8 mouse cellular contexts compared by ENCODE assay signal in the genomic region with DNA sequence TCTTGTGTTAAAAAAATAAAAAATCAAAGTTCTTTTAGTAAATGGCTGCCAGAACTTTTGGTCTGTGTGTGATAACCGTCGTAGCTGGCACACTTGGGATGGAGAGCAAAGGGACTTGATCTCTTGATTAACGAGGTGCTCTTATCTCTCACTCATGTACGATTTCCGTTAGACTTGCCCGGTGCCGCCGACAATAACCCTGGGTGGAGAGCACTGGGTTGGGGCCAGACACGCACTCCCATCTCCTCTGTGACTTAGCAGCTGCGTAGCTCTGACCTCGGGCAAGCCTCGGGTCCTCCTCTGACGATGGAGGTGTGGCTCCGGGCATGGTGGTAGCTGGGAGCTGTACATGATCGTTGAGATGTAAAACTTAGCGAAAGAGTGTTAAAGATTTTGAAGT. TPM values are rescaled to one million over a fixed set of nuclear protein-coding genes. Genes with fewer than 3 reads are reported as not detected.
DNase-seq lines count a peak whose midpoint lies in the region; ATAC-seq and TF ChIP-seq lines count a peak whose summit lies in the region.
"Had no signal": no experiment of that assay in that cellular context is flagged by ENCODE, and none has a peak within 500 bp of the region (broad histone marks: within the 10 kb centered on the region; RNA-seq: fewer than 3 reads in every experiment).

No protein-coding gene starts in this region.

- peaks cover 16% of the 10 kb centered on the region for H3K36me3 ChIP-seq in C2C12 (ENCODE audit: control insufficient read depth, insufficient read depth)
- no peaks in the 10 kb centered on the region for H3K36me3 ChIP-seq in liver, embryonic 15.5 days (replicated peaks)

- peaks cover 82% of the 10 kb centered on the region for H3K79me3 ChIP-seq in C2C12 (ENCODE audit: low read depth)

- no peak overlapping the region for H3K4me3 ChIP-seq in C2C12 (ENCODE audit: insufficient read depth, poor library complexity, severe bottlenecking)
- H3K4me3 ChIP-seq in liver, embryonic 15.5 days (replicated peaks) = no peak overlapping the region

- no peak overlapping the region for H3K9ac ChIP-seq in liver, embryonic 15.5 days

- H3K9me3 ChIP-seq in liver, embryonic 15.5 days (replicated peaks) = no peaks in the 10 kb centered on the region

- H3K27me3 ChIP-seq in C2C12 (ENCODE audit: control insufficient read depth, insufficient read depth, insufficient read length) = no peaks in the 10 kb centered on the region
- no peaks in the 10 kb centered on the region for H3K27me3 ChIP-seq in liver, embryonic 15.5 days

- H3K4me2 ChIP-seq in liver, embryonic 15.5 days = no peak overlapping the region

- H3ac ChIP-seq in C2C12 (ENCODE audit: control insufficient read depth, insufficient read length, low read depth) = peak overlapping the region; percentile 1

- ATAC-seq in liver, embryonic 15.5 days (ENCODE audit: insufficient read depth) = peak; percentile 32

- no peak for TF ChIP-seq CTCF in C2C12 (IDR thresholded peaks at IDR 0.05; ENCODE audit: control insufficient read depth, insufficient read depth, insufficient read length)

- peak; percentile 27 for DNase-seq in MEL-GATA-1-ER (ENCODE audit: extremely low read depth, low read depth)
- peak; percentile 55 for DNase-seq in kidney, adult 9 months
- DNase-seq in left cerebral cortex, adult 11 months (ENCODE audit: low spot score) = no peak
- DNase-seq in embryo, embryonic 9.5 days (ENCODE audit: extremely low spot score) = no peak
- no peak for DNase-seq in cerebellum, adult 9-10 months

- 0 out of 2 replicates have a peak overlapping the region, but pooled peaks have one; percentile 38 for H3K27ac ChIP-seq in liver, embryonic 15.5 days (replicated peaks)

- WGBS in liver, embryonic 15.5 days (ENCODE audit: insufficient replicate concordance) = 15% methylated on average over 16 of the region's 16 CpGs

- peaks cover 80% of the 10 kb centered on the region for H3K4me1 ChIP-seq in liver, embryonic 15.5 days (replicated peaks)

- H3K79me2 ChIP-seq in C2C12 (ENCODE audit: control insufficient read depth, insufficient read depth) = peaks cover 98% of the 10 kb centered on the region

TF ChIP-seq in C2C12, 6 proteins besides CTCF, POLR2A, EP300 and RAD21:
- TF ChIP-seq USF1 (IDR thresholded peaks at IDR 0.05; ENCODE audit: low read depth) = no peak
- no peak for TF ChIP-seq MYOG (IDR thresholded peaks at IDR 0.05; ENCODE audit: control insufficient read depth, extremely low read depth, insufficient read length)
- no peak for TF ChIP-seq MYOD1 (IDR thresholded peaks at IDR 0.05; ENCODE audit: control insufficient read depth, insufficient read length, low read depth)
- TF ChIP-seq CEBPB (IDR thresholded peaks at IDR 0.05; ENCODE audit: low read depth) = no peak
- TF ChIP-seq MAX (IDR thresholded peaks at IDR 0.05) = no peak
- TF ChIP-seq FOSL1 (IDR thresholded peaks at IDR 0.05; ENCODE audit: insufficient read depth, low read length, poor library complexity, severe bottlenecking) = no peak

RNA-seq across cellular contexts. Expression of a gene that starts 15.3 kb away (rescaled TPM):
- polyA plus RNA-seq in C2C12 (2012; fragmentation: generic; extraction: Trizol) = 108 TPM
- polyA plus RNA-seq in liver, embryonic 15.5 days (2015; fragmentation: Nextera tagmentation; extraction: Ambion mirVana) = 3.9 and 5.1 TPM in 2 replicates

RNA-seq across cellular contexts. Expression of a gene that starts 30.8 kb away (rescaled TPM):
- 0.06 TPM for polyA plus RNA-seq in C2C12 (2012; fragmentation: generic; extraction: Trizol)
- not detected in 2 replicates for polyA plus RNA-seq in liver, embryonic 15.5 days (2015; fragmentation: Nextera tagmentation; extraction: Ambion mirVana)
- polyA plus RNA-seq: urinary bladder, adult 2 months had no signal

RNA-seq across cellular contexts. Expression of a gene that starts 53.5 kb away (rescaled TPM):
- not detected for polyA plus RNA-seq in C2C12 (2012; fragmentation: generic; extraction: Trizol)
- polyA plus RNA-seq in liver, embryonic 15.5 days (2015; fragmentation: Nextera tagmentation; extraction: Ambion mirVana) = 0.18 and 1.0 TPM in 2 replicates
- polyA plus RNA-seq: urinary bladder, adult 2 months had no signal

Comparison
In these comparisons a context has a peak if more than half of its experiments do, and no peak if none do; other contexts are left out.
1. DNase-seq: peak in MEL-GATA-1-ER (single experiment) and kidney, adult 9 months (single experiment); none in left cerebral cortex, adult 11 months (single experiment), embryo, embryonic 9.5 days (single experiment) and cerebellum, adult 9-10 months (single experiment).
2. RNA of a gene that starts 15.3 kb away (polyA plus RNA-seq): 108 TPM in C2C12 (single experiment); 3.9 to 5.1 TPM in liver, embryonic 15.5 days; every median in the first group is over 10 times any median in the second.